Mouse (Mus musculus): ENCODE data around the gene Alyref. TPM values are rescaled to one million over a fixed set of nuclear protein-coding genes. Genes with fewer than 3 reads are reported as not detected.
"Not testable (repeated sequence)": the region's sequence is repeated elsewhere in the genome, so short reads cannot be mapped to it uniquely, and the experiment has no call there.

The Alyref gene
- total RNA-seq, 1 experiment from 2014 or later, result 287 TPM

- no peak for ATAC-seq (replicated peaks; ENCODE audit: low read depth, poor library complexity, severe bottlenecking)
Observed at GRCm38 (mm10) chr11:120608241-120609034, 10.3 kb upstream of the Alyref start, which contains the start of gene Npb. Gene Npb (plus strand): TSS chr11:120608477.

GRCm38 (mm10) chr11:120606764-120607163 lies 8.6 kb upstream of the Alyref start:
- no peak for ATAC-seq (replicated peaks; ENCODE audit: low read depth, poor library complexity, severe bottlenecking)

GRCm38 (mm10) chr11:120605667-120606066 lies 7.5 kb upstream of the Alyref start:
- no peak for ATAC-seq (replicated peaks; ENCODE audit: low read depth, poor library complexity, severe bottlenecking)

- ATAC-seq (replicated peaks; ENCODE audit: low read depth, poor library complexity, severe bottlenecking), result no peak
Observed at GRCm38 (mm10) chr11:120603545-120603944, 5.4 kb upstream of the Alyref start.

GRCm38 (mm10) chr11:120600716-120601115 lies 2.6 kb upstream of the Alyref start:
- no peak for ATAC-seq (replicated peaks; ENCODE audit: low read depth, poor library complexity, severe bottlenecking)

GRCm38 (mm10) chr11:120598990-120599549 lies 905 bp upstream of the Alyref start:
- no peak for ATAC-seq (replicated peaks; ENCODE audit: low read depth, poor library complexity, severe bottlenecking)

- no peak for ATAC-seq (replicated peaks; ENCODE audit: low read depth, poor library complexity, severe bottlenecking)
Observed at GRCm38 (mm10) chr11:120597240-120598235, 627 bp downstream of the Alyref start.

- peak; percentile 67 for ATAC-seq (replicated peaks; ENCODE audit: low read depth, poor library complexity, severe bottlenecking)
Observed at GRCm38 (mm10) chr11:120588531-120588930, 9.6 kb downstream of the Alyref start.

- no peak for ATAC-seq (replicated peaks; ENCODE audit: low read depth, poor library complexity, severe bottlenecking)
Observed at GRCm38 (mm10) chr11:120583937-120584336, 14.2 kb downstream of the Alyref start.

GRCm38 (mm10) chr11:120582982-120583293 lies 15.2 kb downstream of the Alyref start:
- ATAC-seq (replicated peaks; ENCODE audit: low read depth, poor library complexity, severe bottlenecking), result not testable (repeated sequence)

GRCm38 (mm10) chr11:120582268-120582981 lies 15.7 kb downstream of the Alyref start:
- no peak for ATAC-seq (replicated peaks; ENCODE audit: low read depth, poor library complexity, severe bottlenecking)

GRCm38 (mm10) chr11:120581490-120582267 lies 16.5 kb downstream of the Alyref start, which contains the start of gene Arhgdia:
Gene Arhgdia (minus strand): TSS chr11:120581624.
- ATAC-seq (replicated peaks; ENCODE audit: low read depth, poor library complexity, severe bottlenecking), result peak; percentile 55

GRCm38 (mm10) chr11:120580871-120581331 lies 17.3 kb downstream of the Alyref start:
- ATAC-seq (replicated peaks; ENCODE audit: low read depth, poor library complexity, severe bottlenecking), result no peak

- ATAC-seq (replicated peaks; ENCODE audit: low read depth, poor library complexity, severe bottlenecking), result no peak
Observed at GRCm38 (mm10) chr11:120580190-120580589, 18.0 kb downstream of the Alyref start.

- 0 out of 2 replicates have a peak, but pooled peaks have one; percentile 12 for ATAC-seq (replicated peaks; ENCODE audit: low read depth, poor library complexity, severe bottlenecking)
Observed at GRCm38 (mm10) chr11:120579316-120580107, 18.7 kb downstream of the Alyref start.

- ATAC-seq (replicated peaks; ENCODE audit: low read depth, poor library complexity, severe bottlenecking), result no peak
Observed at GRCm38 (mm10) chr11:120578694-120579243, 19.4 kb downstream of the Alyref start.

- no peak for ATAC-seq (replicated peaks; ENCODE audit: low read depth, poor library complexity, severe bottlenecking)
Observed at GRCm38 (mm10) chr11:120578024-120578693, 20.0 kb downstream of the Alyref start.
